Mouse (Mus musculus): ENCODE measurements around the gene Veph1. TPM values are rescaled to one million over a fixed set of nuclear protein-coding genes. Genes with fewer than 3 reads are reported as not detected.

Gene Veph1
- polyA plus RNA-seq, 1 experiment from 2014 or later = 0.17 TPM

DNA sequence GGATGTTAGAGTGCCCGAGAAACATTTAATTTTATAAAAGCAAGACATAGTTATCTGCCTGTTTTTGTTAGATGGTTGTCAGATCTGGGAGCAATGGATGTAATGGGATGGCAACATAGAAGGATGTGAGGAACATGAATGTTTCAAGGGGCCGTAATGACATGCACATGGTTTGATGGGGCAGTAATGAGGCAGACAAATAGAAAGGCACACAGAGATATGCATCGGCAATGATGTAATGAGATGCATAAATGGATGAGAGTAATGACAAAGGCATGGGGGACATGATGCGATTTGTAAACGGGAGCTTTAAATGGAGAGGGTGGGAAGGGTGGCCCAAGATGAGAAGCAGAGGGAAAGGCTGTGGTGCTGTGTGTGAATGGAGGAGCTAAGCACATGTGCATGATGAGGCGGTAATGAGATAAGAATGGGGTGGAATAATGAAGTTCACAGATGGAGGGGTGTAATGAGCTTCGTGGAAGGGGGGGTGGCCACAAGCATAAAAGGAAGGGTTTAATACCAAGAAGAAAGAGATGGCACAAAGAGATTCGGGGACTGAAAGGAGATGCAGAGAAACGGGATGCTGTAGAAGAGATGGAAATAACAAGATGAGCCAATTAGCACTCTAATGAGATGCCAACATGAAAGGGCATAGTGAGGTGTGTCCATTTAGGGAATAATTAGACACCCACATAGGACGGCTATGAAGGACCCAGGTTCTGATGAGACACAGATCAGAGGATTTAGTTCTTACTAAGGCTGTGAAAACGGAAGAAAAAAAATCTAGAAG is 194.6 kb downstream of the Veph1 start:
- no peak overlapping the region for H3K4me3 ChIP-seq (ENCODE audit: low read depth, low read length)
- H3K9ac ChIP-seq (replicated peaks; ENCODE audit: low read depth, low read length) = no peak overlapping the region
- WGBS = 88% methylated on average over 11 of the region's 11 CpGs
- ATAC-seq (ENCODE audit: insufficient number of reproducible peaks, insufficient read depth, low FRiP score, low read depth) = no peak
- no peaks in the 10 kb centered on the region for H3K4me1 ChIP-seq (ENCODE audit: control insufficient read depth, insufficient read depth, low read length)
- H3K36me3 ChIP-seq (ENCODE audit: control insufficient read depth, insufficient read depth, low read length) = no peaks in the 10 kb centered on the region
- H3K4me2 ChIP-seq (replicated peaks; ENCODE audit: low read depth, low read length) = no peak overlapping the region
- no peaks in the 10 kb centered on the region for H3K27me3 ChIP-seq (ENCODE audit: control insufficient read depth, insufficient read depth, low read length)
- H3K27ac ChIP-seq (ENCODE audit: low read length) = no peak overlapping the region
- no peaks in the 10 kb centered on the region for H3K9me3 ChIP-seq (ENCODE audit: control insufficient read depth, low read depth, low read length)

DNA sequence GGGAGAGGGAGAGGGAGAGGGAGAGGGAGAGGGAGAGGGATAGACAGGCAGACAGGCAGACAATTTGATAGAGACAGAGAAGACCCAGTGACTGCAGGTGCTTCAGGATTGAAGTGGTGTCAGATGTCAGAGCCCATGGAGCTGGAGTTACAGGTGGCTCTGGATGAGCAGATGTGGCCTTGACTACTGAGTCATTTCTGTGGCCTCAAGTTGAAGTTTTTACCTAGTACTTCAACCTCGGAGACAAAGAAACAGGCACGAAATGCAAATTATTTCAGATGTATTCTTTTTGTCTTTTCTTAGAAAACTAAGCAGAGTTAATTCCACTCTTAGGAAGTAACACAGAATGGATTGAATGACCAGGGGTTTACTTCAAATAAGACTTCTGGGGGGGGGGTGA is 195.6 kb downstream of the Veph1 start:
- no peak for ATAC-seq (ENCODE audit: insufficient number of reproducible peaks, insufficient read depth, low FRiP score, low read depth)
- H3K9me3 ChIP-seq (ENCODE audit: control insufficient read depth, low read depth, low read length) = no peaks in the 10 kb centered on the region
- H3K36me3 ChIP-seq (ENCODE audit: control insufficient read depth, insufficient read depth, low read length) = no peaks in the 10 kb centered on the region
- no peak overlapping the region for H3K27ac ChIP-seq (ENCODE audit: low read length)
- H3K4me1 ChIP-seq (ENCODE audit: control insufficient read depth, insufficient read depth, low read length) = no peaks in the 10 kb centered on the region
- no peak overlapping the region for H3K4me2 ChIP-seq (replicated peaks; ENCODE audit: low read depth, low read length)
- WGBS = 85% methylated on average over 2 of the region's 2 CpGs
- H3K27me3 ChIP-seq (ENCODE audit: control insufficient read depth, insufficient read depth, low read length) = no peaks in the 10 kb centered on the region
- H3K9ac ChIP-seq (replicated peaks; ENCODE audit: low read depth, low read length) = no peak overlapping the region
- H3K4me3 ChIP-seq (ENCODE audit: low read depth, low read length) = no peak overlapping the region

DNA sequence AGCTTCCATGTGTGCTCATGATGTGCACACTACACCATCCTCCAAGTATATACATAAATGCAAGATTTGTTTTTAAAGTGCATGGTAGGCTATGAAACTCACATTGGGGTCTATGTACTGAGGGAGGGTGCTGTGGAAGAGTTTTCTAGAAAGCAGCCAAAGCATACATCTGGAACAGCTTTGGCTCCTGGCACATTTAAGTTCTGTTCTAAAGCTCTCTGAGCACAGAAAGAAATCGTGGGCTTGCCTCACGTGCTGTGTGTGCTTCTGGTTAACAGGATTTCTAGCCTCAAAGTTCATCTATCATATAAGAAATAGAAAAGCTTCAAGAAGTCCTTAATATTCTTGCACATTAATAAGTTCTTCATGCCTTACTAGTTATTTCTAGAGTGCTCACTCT is 204.9 kb downstream of the Veph1 start:
- no peak for ATAC-seq (ENCODE audit: insufficient number of reproducible peaks, insufficient read depth, low FRiP score, low read depth)
- Histone ChIP-seq H3K9me3 (ENCODE audit: control insufficient read depth, low read depth, low read length) (no peaks in the 10 kb centered on the region), H3K27me3 (ENCODE audit: control insufficient read depth, insufficient read depth, low read length) (no peaks in the 10 kb centered on the region), H3K4me2 (replicated peaks; ENCODE audit: low read depth, low read length) (no peak overlapping the region), H3K4me3 (ENCODE audit: low read depth, low read length) (no peak overlapping the region), H3K36me3 (ENCODE audit: control insufficient read depth, insufficient read depth, low read length) (no peaks in the 10 kb centered on the region), H3K4me1 (ENCODE audit: control insufficient read depth, insufficient read depth, low read length) (no peaks in the 10 kb centered on the region), H3K9ac (replicated peaks; ENCODE audit: low read depth, low read length) (no peak overlapping the region), H3K27ac (ENCODE audit: low read length) (no peak overlapping the region)
- WGBS = 72% methylated on average over 2 of the region's 2 CpGs

DNA sequence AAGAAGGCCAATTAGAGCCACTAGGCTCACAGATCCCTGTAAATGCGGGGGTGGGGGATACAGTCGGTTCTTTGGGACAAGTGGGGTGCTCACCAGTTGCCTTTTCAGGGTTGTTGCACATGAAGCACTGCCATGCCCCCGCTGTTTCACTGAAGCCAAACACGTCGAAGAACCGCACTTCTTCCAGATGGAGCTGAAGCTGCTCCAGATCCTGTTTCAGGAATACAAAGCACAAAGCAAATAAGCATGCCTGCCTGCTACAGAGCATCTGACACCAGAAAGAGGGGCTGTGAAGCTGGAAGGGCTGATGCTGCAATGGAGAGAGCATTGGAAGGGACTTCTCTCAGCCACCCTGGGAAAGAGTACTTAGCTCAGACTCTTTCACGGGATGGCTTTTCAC is 209.0 kb downstream of the Veph1 start:
- Histone ChIP-seq H3K9me3 (ENCODE audit: control insufficient read depth, low read depth, low read length) (no peaks in the 10 kb centered on the region), H3K27ac (ENCODE audit: low read length) (no peak overlapping the region), H3K4me1 (ENCODE audit: control insufficient read depth, insufficient read depth, low read length) (no peaks in the 10 kb centered on the region), H3K27me3 (ENCODE audit: control insufficient read depth, insufficient read depth, low read length) (no peaks in the 10 kb centered on the region), H3K36me3 (ENCODE audit: control insufficient read depth, insufficient read depth, low read length) (no peaks in the 10 kb centered on the region), H3K9ac (replicated peaks; ENCODE audit: low read depth, low read length) (no peak overlapping the region), H3K4me2 (replicated peaks; ENCODE audit: low read depth, low read length) (no peak overlapping the region), H3K4me3 (ENCODE audit: low read depth, low read length) (no peak overlapping the region)
- ATAC-seq (ENCODE audit: insufficient number of reproducible peaks, insufficient read depth, low FRiP score, low read depth) = no peak
- 77% methylated on average over 7 of the region's 7 CpGs for WGBS

DNA sequence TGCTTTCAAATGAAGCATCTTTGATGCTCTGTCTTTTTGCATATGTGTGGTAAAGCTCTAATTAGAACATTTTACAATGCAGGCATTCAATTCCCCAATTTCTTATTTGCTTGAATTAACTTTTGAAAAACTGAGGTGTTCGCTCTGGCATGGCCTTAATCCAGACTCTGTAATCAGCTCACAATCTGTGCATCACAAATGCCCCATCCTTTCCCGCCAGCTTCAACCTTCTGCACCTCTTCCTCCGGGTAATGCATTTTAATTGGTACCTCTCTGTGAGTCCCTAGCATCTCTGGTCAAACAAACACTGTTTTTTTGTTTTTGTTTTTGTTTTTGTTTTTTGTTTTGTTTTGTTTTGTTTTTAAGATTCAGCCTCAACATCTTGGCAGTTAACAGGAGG is 212.8 kb downstream of the Veph1 start:
- WGBS = 91% methylated on average over 3 of the region's 3 CpGs
- ATAC-seq (ENCODE audit: insufficient number of reproducible peaks, insufficient read depth, low FRiP score, low read depth) = no peak
- no peaks in the 10 kb centered on the region for H3K27me3 ChIP-seq (ENCODE audit: control insufficient read depth, insufficient read depth, low read length)
- no peak overlapping the region for H3K27ac ChIP-seq (ENCODE audit: low read length)
- H3K4me3 ChIP-seq (ENCODE audit: low read depth, low read length) = no peak overlapping the region
- H3K9ac ChIP-seq (replicated peaks; ENCODE audit: low read depth, low read length) = no peak overlapping the region
- H3K36me3 ChIP-seq (ENCODE audit: control insufficient read depth, insufficient read depth, low read length) = no peaks in the 10 kb centered on the region
- H3K9me3 ChIP-seq (ENCODE audit: control insufficient read depth, low read depth, low read length) = no peaks in the 10 kb centered on the region
- H3K4me2 ChIP-seq (replicated peaks; ENCODE audit: low read depth, low read length) = no peak overlapping the region
- H3K4me1 ChIP-seq (ENCODE audit: control insufficient read depth, insufficient read depth, low read length) = no peaks in the 10 kb centered on the region

DNA sequence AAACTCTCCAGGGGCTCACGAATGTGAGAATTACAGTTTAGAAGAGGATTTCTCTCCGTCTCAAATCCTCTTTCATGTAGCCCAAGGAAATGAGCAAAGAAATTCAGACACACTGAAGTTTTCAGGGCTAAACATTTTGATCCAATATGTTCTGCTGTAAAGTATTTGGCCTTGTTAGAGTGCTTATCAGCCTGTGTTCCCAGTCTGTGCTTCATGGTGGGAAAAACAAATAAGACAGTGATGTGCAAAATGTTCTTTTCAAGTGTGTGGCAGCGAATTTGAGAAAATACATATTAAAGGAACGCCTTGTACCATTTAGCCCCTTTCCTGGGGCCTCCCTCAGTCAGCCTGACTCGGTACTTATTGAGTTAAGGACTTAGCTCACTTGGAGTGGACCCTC is 213.2 kb downstream of the Veph1 start:
- WGBS = 61% methylated on average over 5 of the region's 5 CpGs
- Histone ChIP-seq H3K4me3 (ENCODE audit: low read depth, low read length) (no peak overlapping the region), H3K27me3 (ENCODE audit: control insufficient read depth, insufficient read depth, low read length) (no peaks in the 10 kb centered on the region), H3K9ac (replicated peaks; ENCODE audit: low read depth, low read length) (no peak overlapping the region), H3K4me2 (replicated peaks; ENCODE audit: low read depth, low read length) (no peak overlapping the region), H3K4me1 (ENCODE audit: control insufficient read depth, insufficient read depth, low read length) (no peaks in the 10 kb centered on the region), H3K36me3 (ENCODE audit: control insufficient read depth, insufficient read depth, low read length) (no peaks in the 10 kb centered on the region), H3K27ac (ENCODE audit: low read length) (no peak overlapping the region), H3K9me3 (ENCODE audit: control insufficient read depth, low read depth, low read length) (no peaks in the 10 kb centered on the region)
- no peak for ATAC-seq (ENCODE audit: insufficient number of reproducible peaks, insufficient read depth, low FRiP score, low read depth)

DNA sequence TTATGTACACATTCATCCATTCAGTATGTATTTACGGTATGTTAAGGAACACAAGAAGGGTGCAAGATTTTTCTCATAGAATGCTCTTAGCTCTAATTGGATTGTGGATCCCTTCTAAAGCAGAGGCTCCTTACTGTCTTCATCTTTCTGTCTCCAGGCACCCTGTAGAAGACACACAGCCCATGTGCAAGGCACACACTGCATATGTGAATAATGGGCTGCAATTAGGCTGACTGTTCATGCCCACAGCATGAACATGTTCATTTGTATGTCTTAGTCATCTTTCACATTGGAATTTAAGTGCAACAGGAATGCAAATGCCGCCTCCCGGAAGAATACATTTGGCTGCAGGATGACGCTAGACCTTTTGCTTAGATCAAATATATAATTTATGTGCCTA is 213.7 kb downstream of the Veph1 start:
- H3K9ac ChIP-seq (replicated peaks; ENCODE audit: low read depth, low read length) = no peak overlapping the region
- H3K9me3 ChIP-seq (ENCODE audit: control insufficient read depth, low read depth, low read length) = no peaks in the 10 kb centered on the region
- H3K36me3 ChIP-seq (ENCODE audit: control insufficient read depth, insufficient read depth, low read length) = no peaks in the 10 kb centered on the region
- H3K27me3 ChIP-seq (ENCODE audit: control insufficient read depth, insufficient read depth, low read length) = no peaks in the 10 kb centered on the region
- no peak overlapping the region for H3K27ac ChIP-seq (ENCODE audit: low read length)
- no peak overlapping the region for H3K4me2 ChIP-seq (replicated peaks; ENCODE audit: low read depth, low read length)
- H3K4me1 ChIP-seq (ENCODE audit: control insufficient read depth, insufficient read depth, low read length) = no peaks in the 10 kb centered on the region
- ATAC-seq (ENCODE audit: insufficient number of reproducible peaks, insufficient read depth, low FRiP score, low read depth) = no peak
- WGBS = 85% methylated on average over 4 of the region's 4 CpGs
- H3K4me3 ChIP-seq (ENCODE audit: low read depth, low read length) = no peak overlapping the region

DNA sequence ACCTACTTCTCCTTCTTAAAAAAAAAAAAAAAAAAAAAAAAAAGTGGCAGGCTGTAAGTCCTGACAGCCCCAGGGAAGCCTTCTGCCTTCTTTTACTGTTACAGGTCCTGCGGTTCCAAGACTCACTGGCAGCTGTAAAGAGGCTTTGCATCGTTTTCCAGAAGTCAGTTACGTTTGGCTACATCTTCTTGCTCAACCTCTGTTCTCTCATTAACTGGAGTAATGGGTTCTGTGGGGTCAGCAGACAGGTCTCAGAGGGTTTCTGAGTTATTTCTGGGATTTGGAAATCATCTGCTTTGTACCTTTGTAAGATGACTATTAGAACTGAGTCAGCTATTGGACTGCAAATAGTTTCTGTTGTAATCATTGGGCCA is 215.3 kb downstream of the Veph1 start:
- Histone ChIP-seq H3K9ac (replicated peaks; ENCODE audit: low read depth, low read length) (no peak overlapping the region), H3K4me3 (ENCODE audit: low read depth, low read length) (no peak overlapping the region), H3K9me3 (ENCODE audit: control insufficient read depth, low read depth, low read length) (no peaks in the 10 kb centered on the region), H3K27ac (ENCODE audit: low read length) (no peak overlapping the region), H3K4me2 (replicated peaks; ENCODE audit: low read depth, low read length) (no peak overlapping the region), H3K27me3 (ENCODE audit: control insufficient read depth, insufficient read depth, low read length) (no peaks in the 10 kb centered on the region), H3K4me1 (ENCODE audit: control insufficient read depth, insufficient read depth, low read length) (no peaks in the 10 kb centered on the region), H3K36me3 (ENCODE audit: control insufficient read depth, insufficient read depth, low read length) (no peaks in the 10 kb centered on the region)
- 47% methylated on average over 3 of the region's 3 CpGs for WGBS
- ATAC-seq (ENCODE audit: insufficient number of reproducible peaks, insufficient read depth, low FRiP score, low read depth) = no peak
